Mouse (Mus musculus): ENCODE data around the gene Cops4. TPM values are rescaled to one million over a fixed set of nuclear protein-coding genes. Genes with fewer than 3 reads are reported as not detected.

The Cops4 gene
- total and polyA plus RNA-seq, 2 experiments, result 12.0 to 53.2 TPM

- no peaks in the 10 kb centered on the region for H3K36me3 ChIP-seq (ENCODE audit: control insufficient read depth, insufficient read depth, low read length)
- no peak for DNase-seq (ENCODE audit: extremely low read depth, low read depth, low spot score)
- H3K27ac ChIP-seq (replicated peaks; ENCODE audit: insufficient read depth, low read depth, low read length), result no peak overlapping the region
- 2% methylated on average over 39 of the region's 41 CpGs for WGBS
- H3K9ac ChIP-seq (ENCODE audit: low read depth, low read length), result peak overlapping the region; percentile 78
- H3K4me3 ChIP-seq (ENCODE audit: insufficient read depth, low read depth, low read length), result peak overlapping the region; percentile 81
- H3K27me3 ChIP-seq (ENCODE audit: control insufficient read depth, insufficient read depth, low read length), result no peaks in the 10 kb centered on the region
- TF ChIP-seq POLR2A (IDR thresholded peaks at IDR 0.05; ENCODE audit: extremely low read depth, insufficient read depth, low read length) (no peak), CTCF (IDR thresholded peaks at IDR 0.05; ENCODE audit: low read depth, low read length) (no peak)
- peaks cover 4% of the 10 kb centered on the region; the same call in 1 of the 2 replicates for H3K79me2 ChIP-seq (ENCODE audit: control insufficient read depth, insufficient read depth, low read length)
- H3K4me1 ChIP-seq (ENCODE audit: control insufficient read depth, insufficient read depth, low read length), result peaks cover 10% of the 10 kb centered on the region; the same call in 1 of the 2 replicates
Observed at GRCm38 (mm10) chr5:100499831-100500304, 18.2 kb upstream of the Cops4 start.

GRCm38 (mm10) chr5:100500458-100500961 is 17.6 kb upstream of the Cops4 start, which contains the start of gene Lin54:
Gene Lin54, minus strand, starts transcription at chr5:100500639.
- DNase-seq (ENCODE audit: extremely low read depth, low read depth, low spot score), result peak; percentile 67
- WGBS, result under 1% methylated on average over 60 of the region's 60 CpGs

GRCm38 (mm10) chr5:100501267-100501666 is 16.8 kb upstream of the Cops4 start:
- 63% methylated on average over 4 of the region's 4 CpGs for WGBS
- DNase-seq (ENCODE audit: extremely low read depth, low read depth, low spot score), result no peak
- H3K4me1 ChIP-seq (ENCODE audit: control insufficient read depth, insufficient read depth, low read length), result peaks cover 10% of the 10 kb centered on the region; the same call in 1 of the 2 replicates
- H3K79me2 ChIP-seq (ENCODE audit: control insufficient read depth, insufficient read depth, low read length), result no peaks in the 10 kb centered on the region
- no peak overlapping the region for H3K4me3 ChIP-seq (ENCODE audit: insufficient read depth, low read depth, low read length)
- H3K27ac ChIP-seq (replicated peaks; ENCODE audit: insufficient read depth, low read depth, low read length), result no peak overlapping the region
- no peak overlapping the region for H3K9ac ChIP-seq (ENCODE audit: low read depth, low read length)
- TF ChIP-seq CTCF (IDR thresholded peaks at IDR 0.05; ENCODE audit: low read depth, low read length) (no peak), POLR2A (IDR thresholded peaks at IDR 0.05; ENCODE audit: extremely low read depth, insufficient read depth, low read length) (no peak)
- no peaks in the 10 kb centered on the region for H3K36me3 ChIP-seq (ENCODE audit: control insufficient read depth, insufficient read depth, low read length)
- H3K27me3 ChIP-seq (ENCODE audit: control insufficient read depth, insufficient read depth, low read length), result no peaks in the 10 kb centered on the region

More at GRCm38 (mm10) chr5:100500458-100500961, 17.6 kb upstream of the Cops4 start, which contains the start of gene Lin54:
- no peak for TF ChIP-seq CTCF (IDR thresholded peaks at IDR 0.05; ENCODE audit: low read depth, low read length)
- TF ChIP-seq POLR2A (IDR thresholded peaks at IDR 0.05; ENCODE audit: extremely low read depth, insufficient read depth, low read length), result no peak
- Histone ChIP-seq H3K4me3 (ENCODE audit: insufficient read depth, low read depth, low read length) (peak within 1 kb of the TSS; percentile 81), H3K4me1 (ENCODE audit: control insufficient read depth, insufficient read depth, low read length) (peaks cover 10% of the 10 kb centered on the region; the same call in 1 of the 2 replicates), H3K9ac (ENCODE audit: low read depth, low read length) (peak within 1 kb of the TSS; percentile 78), H3K27me3 (ENCODE audit: control insufficient read depth, insufficient read depth, low read length) (no peaks in the 10 kb centered on the region), H3K27ac (replicated peaks; ENCODE audit: insufficient read depth, low read depth, low read length) (no peak within 1 kb of the TSS), H3K79me2 (ENCODE audit: control insufficient read depth, insufficient read depth, low read length) (peaks cover 4% of the 10 kb centered on the region; the same call in 1 of the 2 replicates), H3K36me3 (ENCODE audit: control insufficient read depth, insufficient read depth, low read length) (no peaks in the 10 kb centered on the region)

GRCm38 (mm10) chr5:100509247-100509646 is 8.9 kb upstream of the Cops4 start:
- Histone ChIP-seq H3K4me3 (ENCODE audit: insufficient read depth, low read depth, low read length) (no peak overlapping the region), H3K79me2 (ENCODE audit: control insufficient read depth, insufficient read depth, low read length) (no peaks in the 10 kb centered on the region), H3K27me3 (ENCODE audit: control insufficient read depth, insufficient read depth, low read length) (no peaks in the 10 kb centered on the region), H3K4me1 (ENCODE audit: control insufficient read depth, insufficient read depth, low read length) (no peaks in the 10 kb centered on the region), H3K9ac (ENCODE audit: low read depth, low read length) (no peak overlapping the region), H3K36me3 (ENCODE audit: control insufficient read depth, insufficient read depth, low read length) (no peaks in the 10 kb centered on the region), H3K27ac (replicated peaks; ENCODE audit: insufficient read depth, low read depth, low read length) (no peak overlapping the region)
- no peak for TF ChIP-seq CTCF (IDR thresholded peaks at IDR 0.05; ENCODE audit: low read depth, low read length)
- WGBS, result 65% methylated on average over 11 of the region's 11 CpGs
- no peak for DNase-seq (ENCODE audit: extremely low read depth, low read depth, low spot score)

GRCm38 (mm10) chr5:100512576-100512975 is 5.5 kb upstream of the Cops4 start:
- TF ChIP-seq CTCF (IDR thresholded peaks at IDR 0.05; ENCODE audit: low read depth, low read length) (no peak), POLR2A (IDR thresholded peaks at IDR 0.05; ENCODE audit: extremely low read depth, insufficient read depth, low read length) (no peak)
- no peaks in the 10 kb centered on the region for H3K79me2 ChIP-seq (ENCODE audit: control insufficient read depth, insufficient read depth, low read length)
- no peaks in the 10 kb centered on the region for H3K27me3 ChIP-seq (ENCODE audit: control insufficient read depth, insufficient read depth, low read length)
- H3K9ac ChIP-seq (ENCODE audit: low read depth, low read length), result no peak overlapping the region
- H3K4me3 ChIP-seq (ENCODE audit: insufficient read depth, low read depth, low read length), result no peak overlapping the region
- H3K27ac ChIP-seq (replicated peaks; ENCODE audit: insufficient read depth, low read depth, low read length), result no peak overlapping the region
- no peaks in the 10 kb centered on the region for H3K36me3 ChIP-seq (ENCODE audit: control insufficient read depth, insufficient read depth, low read length)
- H3K4me1 ChIP-seq (ENCODE audit: control insufficient read depth, insufficient read depth, low read length), result peaks cover 1% of the 10 kb centered on the region; the same call in 1 of the 2 replicates
- no peak for DNase-seq (ENCODE audit: extremely low read depth, low read depth, low spot score)

- peaks cover 9% of the 10 kb centered on the region; the same call in 1 of the 2 replicates for H3K4me1 ChIP-seq (ENCODE audit: control insufficient read depth, insufficient read depth, low read length)
- TF ChIP-seq CTCF (IDR thresholded peaks at IDR 0.05; ENCODE audit: low read depth, low read length) (no peak), POLR2A (IDR thresholded peaks at IDR 0.05; ENCODE audit: extremely low read depth, insufficient read depth, low read length) (no peak)
- H3K79me2 ChIP-seq (ENCODE audit: control insufficient read depth, insufficient read depth, low read length), result peaks cover 12% of the 10 kb centered on the region; the same call in 1 of the 2 replicates
- WGBS, result 4% methylated on average over 5 of the region's 5 CpGs
- peak overlapping the region; percentile 79 for H3K9ac ChIP-seq (ENCODE audit: low read depth, low read length)
- H3K4me3 ChIP-seq (ENCODE audit: insufficient read depth, low read depth, low read length), result peak overlapping the region; percentile 78
- H3K36me3 ChIP-seq (ENCODE audit: control insufficient read depth, insufficient read depth, low read length), result no peaks in the 10 kb centered on the region
- H3K27ac ChIP-seq (replicated peaks; ENCODE audit: insufficient read depth, low read depth, low read length), result 0 out of 2 replicates have a peak overlapping the region, but pooled peaks have one; percentile 53
- no peak for DNase-seq (ENCODE audit: extremely low read depth, low read depth, low spot score)
- H3K27me3 ChIP-seq (ENCODE audit: control insufficient read depth, insufficient read depth, low read length), result no peaks in the 10 kb centered on the region
Observed at GRCm38 (mm10) chr5:100519027-100519411, 910 bp downstream of the Cops4 start.

Measured in liver, adult 2 months (tissue).